Mouse (Mus musculus) midbrain, embryonic 13.5 days (tissue): Measurements from ENCODE around the gene Baz2b. TPM values are rescaled to one million over a fixed set of nuclear protein-coding genes. Genes with fewer than 3 reads are reported as not detected.
"Not testable (repeated sequence)": the region's sequence is repeated elsewhere in the genome, so short reads cannot be mapped to it uniquely, and the experiment has no call there.

Experiments
- ATAC-seq: fragments of 200-750 bp; cut with Nextera tagmentation; 2 replicates; pipeline ENCODE4 v1.8.0; 2017; ENCODE audit warnings: mild to moderate bottlenecking, moderate TSS enrichment, moderate library complexity
- H3K27ac ChIP-seq: fragments of 300-500 bp; sonication (generic); 2 replicates; pipeline ENCODE4 v1.5.1; 2015; ENCODE audit warnings: inconsistent platforms, mild to moderate bottlenecking, moderate library complexity
- H3K27me3 ChIP-seq: fragments of 300-500 bp; sonication (generic); 2 replicates; pipeline ENCODE4 v1.6.1; 2015; ENCODE audit warnings: mild to moderate bottlenecking, inconsistent platforms
- H3K36me3 ChIP-seq: fragments of 300-500 bp; sonication (generic); 2 replicates; pipeline ENCODE4 v1.6.1; 2015; ENCODE audit warnings: mild to moderate bottlenecking, inconsistent platforms
- H3K4me1 ChIP-seq: fragments of 300-500 bp; sonication (generic); replicated peaks from 2 replicates; pipeline ENCODE4 v1.6.1; 2015; ENCODE audit warnings: inconsistent platforms
- H3K4me2 ChIP-seq: fragments of 300-500 bp; sonication (generic); replicated peaks from 2 replicates; pipeline ENCODE4 v1.6.1; 2015; ENCODE audit warnings: moderate library complexity, mild to moderate bottlenecking, inconsistent platforms
- H3K4me3 ChIP-seq: fragments of 300-500 bp; sonication (generic); replicated peaks from 2 replicates; pipeline ENCODE4 v1.5.1; 2015; ENCODE audit warnings: mild to moderate bottlenecking, inconsistent platforms
- H3K9ac ChIP-seq: fragments of 300-500 bp; sonication (generic); replicated peaks from 2 replicates; pipeline ENCODE4 v1.6.1; 2015; ENCODE audit warnings: mild to moderate bottlenecking, inconsistent platforms
- H3K9me3 ChIP-seq: fragments of 300-500 bp; sonication (generic); 2 replicates; pipeline ENCODE4 v1.6.1; 2016; ENCODE audit warnings: mild to moderate bottlenecking, inconsistent platforms
- WGBS: fragments of 180-500 bp; shearing (Covaris S2); methylation state at CpG from one replicate; pipeline ENCODE4 v1.1.7; 2015; 5-methylcytosine and 5-hydroxymethylcytosine counted together
- polyA plus RNA-seq: library from polyadenylated mRNA; unstranded; fragments of >200 nt; fragmentation: Nextera tagmentation; extraction: Ambion mirVana; gene quantifications from 2 replicates; pipeline ENCODE4 v1.2.1, GENCODE M21; 2015

Baz2b gene
- polyA plus RNA-seq, 1 experiment from 2014 or later = 98.1 TPM

DNA sequence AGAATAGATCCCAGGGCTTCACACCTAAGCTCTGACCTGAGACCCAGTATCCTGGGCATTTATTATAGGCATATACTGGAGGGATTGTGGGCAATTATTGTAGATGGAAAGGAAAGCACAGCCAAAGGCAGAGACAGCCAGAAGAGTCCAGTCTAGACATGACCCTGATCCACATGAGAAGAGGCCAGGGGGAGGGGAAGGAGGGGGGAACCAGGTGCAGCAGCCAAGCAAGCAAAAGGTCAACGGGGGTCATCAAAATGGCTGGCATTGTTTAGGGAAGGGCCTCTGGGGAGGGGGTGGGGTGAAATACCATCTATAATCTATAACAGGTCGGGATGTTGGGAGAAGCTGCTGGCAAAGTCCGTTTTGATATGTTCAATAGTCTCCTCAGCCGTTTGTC lies 128.8 kb downstream of the Baz2b start:
- Histone ChIP-seq H3K36me3 (no peaks in the 10 kb centered on the region), H3K4me3 (no peak overlapping the region), H3K4me2 (no peak overlapping the region), H3K27me3 (no peaks in the 10 kb centered on the region), H3K27ac (no peak overlapping the region), H3K9ac (no peak overlapping the region), H3K9me3 (no peaks in the 10 kb centered on the region), H3K4me1 (peaks cover 39% of the 10 kb centered on the region)
- no peak for ATAC-seq
- 69% methylated on average over 4 of the region's 4 CpGs for WGBS

- H3K4me1 ChIP-seq = peaks cover 23% of the 10 kb centered on the region
- WGBS = 57% methylated on average over 9 of the region's 9 CpGs
- no peak overlapping the region for H3K4me2 ChIP-seq
- no peaks in the 10 kb centered on the region for H3K36me3 ChIP-seq
- no peak overlapping the region for H3K4me3 ChIP-seq
- no peak overlapping the region; the same call in 1 of the 2 replicates for H3K27ac ChIP-seq
- no peaks in the 10 kb centered on the region for H3K27me3 ChIP-seq
- H3K9ac ChIP-seq = 0 out of 2 replicates have a peak overlapping the region, but pooled peaks have one; percentile 16
- H3K9me3 ChIP-seq = no peaks in the 10 kb centered on the region
- no peak for ATAC-seq
These were observed 132.0 kb downstream of the Baz2b start for GRCm38 (mm10) chr2:60077631-60078030.

- H3K27me3 ChIP-seq = no peaks in the 10 kb centered on the region
- H3K4me1 ChIP-seq = peaks cover 23% of the 10 kb centered on the region
- no peaks in the 10 kb centered on the region; the same call in 1 of the 2 replicates for H3K36me3 ChIP-seq
- H3K4me3 ChIP-seq = no peak overlapping the region
- 38% methylated on average over 7 of the region's 7 CpGs for WGBS
- 0 out of 2 replicates have a peak overlapping the region, but pooled peaks have one; percentile 12 for H3K9ac ChIP-seq
- no peak overlapping the region for H3K4me2 ChIP-seq
- H3K9me3 ChIP-seq = no peaks in the 10 kb centered on the region
- ATAC-seq = 0 out of 2 replicates have a peak, but pooled peaks have one; percentile 48
- H3K27ac ChIP-seq = peak overlapping the region; percentile 19; the same call in 1 of the 2 replicates
These were observed 132.8 kb downstream of the Baz2b start for GRCm38 (mm10) chr2:60076800-60077199.

DNA sequence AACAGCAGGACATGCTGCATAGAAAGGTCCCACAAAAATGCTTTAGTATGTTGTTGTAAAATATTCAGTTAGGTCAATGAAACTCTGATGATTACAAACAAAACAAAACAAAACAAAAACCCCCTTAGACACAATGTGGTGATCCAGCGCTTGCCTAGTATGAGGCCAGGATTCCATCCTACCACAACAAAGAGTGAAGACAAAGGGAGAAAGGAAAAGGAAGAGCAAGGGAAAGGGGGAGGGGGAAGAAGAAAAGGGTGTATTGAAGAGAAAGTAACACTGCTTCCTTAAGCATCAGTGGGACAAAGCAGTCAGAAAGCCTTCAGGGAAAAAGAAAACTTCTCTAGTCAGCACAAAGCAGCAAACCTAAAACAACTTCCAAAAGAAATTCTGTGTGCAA lies 133.6 kb downstream of the Baz2b start:
- peaks cover 23% of the 10 kb centered on the region for H3K4me1 ChIP-seq
- ATAC-seq = no peak
- H3K9ac ChIP-seq = no peak overlapping the region
- H3K27me3 ChIP-seq = no peaks in the 10 kb centered on the region
- no peak overlapping the region for H3K4me2 ChIP-seq
- H3K4me3 ChIP-seq = no peak overlapping the region
- H3K27ac ChIP-seq = no peak overlapping the region
- H3K9me3 ChIP-seq = no peaks in the 10 kb centered on the region
- no peaks in the 10 kb centered on the region; the same call in 1 of the 2 replicates for H3K36me3 ChIP-seq
- 4% methylated on average over 1 of the region's 1 CpGs for WGBS

GRCm38 (mm10) chr2:60073798-60074197 lies 135.8 kb downstream of the Baz2b start:
- 86% methylated on average over 1 of the region's 1 CpGs for WGBS
- H3K9ac ChIP-seq, ATAC-seq, H3K27ac ChIP-seq, H3K9me3 ChIP-seq, H3K4me2 ChIP-seq, H3K4me3 ChIP-seq, H3K27me3 ChIP-seq, H3K36me3 ChIP-seq: not testable (repeated sequence)
- H3K4me1 ChIP-seq = peaks cover 23% of the 10 kb centered on the region

DNA sequence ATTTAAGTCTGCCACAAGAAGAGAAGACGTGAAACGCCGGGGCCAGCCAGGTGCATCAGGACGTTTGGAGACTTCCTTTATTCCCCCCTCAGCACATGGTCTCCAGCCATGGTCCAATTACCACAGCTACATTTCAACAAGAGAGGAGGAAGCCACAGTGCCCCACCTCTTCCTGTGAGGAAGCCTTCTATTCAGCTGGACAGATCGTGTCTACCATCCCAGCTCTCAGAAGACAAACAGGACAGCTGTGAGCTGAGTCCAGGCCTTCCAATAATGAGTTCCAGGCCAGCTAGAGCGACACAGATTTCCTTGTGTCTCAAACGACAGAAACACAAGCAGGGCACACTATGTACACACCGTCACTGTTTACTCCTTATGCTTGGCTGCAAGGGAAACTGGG lies 137.8 kb downstream of the Baz2b start:
- no peak overlapping the region for H3K4me3 ChIP-seq
- H3K36me3 ChIP-seq = no peaks in the 10 kb centered on the region; the same call in 1 of the 2 replicates
- no peak overlapping the region for H3K27ac ChIP-seq
- no peaks in the 10 kb centered on the region for H3K9me3 ChIP-seq
- ATAC-seq = no peak
- H3K9ac ChIP-seq = no peak overlapping the region
- 71% methylated on average over 8 of the region's 8 CpGs for WGBS
- no peaks in the 10 kb centered on the region for H3K27me3 ChIP-seq
- no peak overlapping the region for H3K4me2 ChIP-seq
- peaks cover 8% of the 10 kb centered on the region for H3K4me1 ChIP-seq

GRCm38 (mm10) chr2:60070938-60071337 lies 138.7 kb downstream of the Baz2b start:
- H3K27me3 ChIP-seq = no peaks in the 10 kb centered on the region
- no peak overlapping the region for H3K9ac ChIP-seq
- no peaks in the 10 kb centered on the region for H3K9me3 ChIP-seq
- 85% methylated on average over 5 of the region's 5 CpGs for WGBS
- no peak overlapping the region for H3K27ac ChIP-seq
- H3K4me2 ChIP-seq = no peak overlapping the region
- ATAC-seq = no peak
- no peaks in the 10 kb centered on the region; the same call in 1 of the 2 replicates for H3K36me3 ChIP-seq
- no peak overlapping the region for H3K4me3 ChIP-seq
- H3K4me1 ChIP-seq = peaks cover 1% of the 10 kb centered on the region

DNA sequence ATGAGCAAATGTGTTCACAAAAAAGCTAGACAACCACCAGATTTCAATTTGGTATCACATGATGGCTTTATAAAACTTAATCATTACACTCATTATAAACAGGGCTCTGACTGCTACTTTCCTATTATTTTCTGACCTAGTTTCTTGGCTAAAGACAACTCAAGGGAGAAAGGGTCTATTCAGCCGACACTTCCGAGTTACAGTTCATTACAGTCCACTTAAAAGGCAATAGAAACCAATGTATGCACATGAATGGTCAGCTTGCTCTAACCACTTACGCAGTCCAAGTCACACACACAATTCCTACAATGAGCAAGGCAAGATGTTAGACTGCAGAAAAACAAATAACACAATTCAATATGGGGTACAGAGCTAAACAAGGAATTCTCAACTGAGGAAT lies 141.2 kb downstream of the Baz2b start:
- no peak for ATAC-seq
- Histone ChIP-seq H3K9me3 (no peaks in the 10 kb centered on the region), H3K9ac (no peak overlapping the region), H3K4me2 (no peak overlapping the region), H3K36me3 (peaks cover 17% of the 10 kb centered on the region), H3K27me3 (no peaks in the 10 kb centered on the region), H3K4me3 (no peak overlapping the region), H3K27ac (no peak overlapping the region), H3K4me1 (no peaks in the 10 kb centered on the region)
- 66% methylated on average over 3 of the region's 3 CpGs for WGBS

DNA sequence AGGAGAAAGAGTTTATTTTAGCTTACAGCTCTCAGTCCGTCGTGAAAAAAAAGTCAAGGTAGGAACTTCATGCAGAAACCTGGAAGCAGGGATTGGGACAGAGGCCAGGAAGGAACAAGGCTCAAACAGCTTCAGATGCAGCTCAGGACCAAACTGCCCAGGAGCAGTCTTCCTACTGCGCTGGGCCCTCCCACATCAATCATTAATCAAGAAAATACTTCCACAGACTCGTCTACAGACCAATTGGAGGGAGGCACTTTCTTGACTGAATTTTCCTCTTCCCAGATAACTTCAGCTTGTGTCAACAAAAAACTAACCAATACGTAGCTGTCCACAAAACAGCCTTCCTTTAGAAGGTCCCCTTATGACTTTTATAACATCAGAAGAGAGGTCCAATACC lies 144.2 kb downstream of the Baz2b start:
- no peak for ATAC-seq
- H3K4me3 ChIP-seq = no peak overlapping the region
- WGBS = 95% methylated on average over 5 of the region's 5 CpGs
- H3K27ac ChIP-seq = no peak overlapping the region
- no peak overlapping the region for H3K9ac ChIP-seq
- peaks cover 27% of the 10 kb centered on the region for H3K36me3 ChIP-seq
- no peaks in the 10 kb centered on the region for H3K4me1 ChIP-seq
- no peaks in the 10 kb centered on the region for H3K9me3 ChIP-seq
- no peak overlapping the region for H3K4me2 ChIP-seq
- no peaks in the 10 kb centered on the region for H3K27me3 ChIP-seq

- Histone ChIP-seq H3K9me3 (no peaks in the 10 kb centered on the region), H3K9ac (no peak overlapping the region), H3K36me3 (peaks cover 24% of the 10 kb centered on the region), H3K4me3 (no peak overlapping the region), H3K27me3 (no peaks in the 10 kb centered on the region), H3K27ac (no peak overlapping the region), H3K4me1 (peaks cover 13% of the 10 kb centered on the region), H3K4me2 (no peak overlapping the region)
- ATAC-seq = no peak
- WGBS = 98% methylated on average over 1 of the region's 1 CpGs
These were observed 149.4 kb downstream of the Baz2b start for GRCm38 (mm10) chr2:60060185-60060775.

- H3K36me3 ChIP-seq = peaks cover 14% of the 10 kb centered on the region
- no peak overlapping the region for H3K9ac ChIP-seq
- H3K9me3 ChIP-seq = no peaks in the 10 kb centered on the region
- no peak overlapping the region for H3K27ac ChIP-seq
- H3K4me2 ChIP-seq = no peak overlapping the region
- no peaks in the 10 kb centered on the region for H3K27me3 ChIP-seq
- WGBS = 95% methylated on average over 5 of the region's 5 CpGs
- no peak overlapping the region for H3K4me3 ChIP-seq
- ATAC-seq = no peak
- H3K4me1 ChIP-seq = peaks cover 20% of the 10 kb centered on the region
These were observed 150.3 kb downstream of the Baz2b start for GRCm38 (mm10) chr2:60059300-60059699.

DNA sequence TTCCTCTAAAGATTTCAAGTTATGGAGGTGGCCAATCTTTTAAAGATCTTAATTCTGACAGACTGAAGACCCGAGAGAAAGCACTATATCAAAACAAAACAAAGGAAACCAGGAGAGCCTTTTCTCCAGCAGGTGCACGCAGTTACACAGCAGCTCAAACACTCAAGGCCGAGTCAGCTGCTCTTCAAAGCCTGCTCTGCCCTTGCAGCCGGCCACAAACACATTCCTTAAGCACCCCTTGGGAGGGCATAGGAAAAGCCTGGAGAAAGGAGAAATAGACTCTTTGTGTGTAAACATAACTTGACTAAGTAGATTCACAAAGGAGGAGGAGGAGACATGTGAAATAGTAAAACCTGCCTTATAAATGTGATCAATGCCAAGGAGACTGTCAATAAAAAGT lies 153.6 kb downstream of the Baz2b start:
- H3K36me3 ChIP-seq = no peaks in the 10 kb centered on the region
- peak overlapping the region; percentile 53 for H3K27ac ChIP-seq
- no peak overlapping the region for H3K4me3 ChIP-seq
- no peak overlapping the region for H3K4me2 ChIP-seq
- peaks cover 30% of the 10 kb centered on the region for H3K4me1 ChIP-seq
- H3K9ac ChIP-seq = 0 out of 2 replicates have a peak overlapping the region, but pooled peaks have one; percentile 10
- H3K9me3 ChIP-seq = no peaks in the 10 kb centered on the region
- H3K27me3 ChIP-seq = no peaks in the 10 kb centered on the region
- peak; percentile 66; the same call in 1 of the 2 replicates for ATAC-seq
- WGBS = 13% methylated on average over 4 of the region's 4 CpGs
